Mouse (Mus musculus): Measurements from ENCODE around the gene Slc26a10.

The Slc26a10 gene

DNA sequence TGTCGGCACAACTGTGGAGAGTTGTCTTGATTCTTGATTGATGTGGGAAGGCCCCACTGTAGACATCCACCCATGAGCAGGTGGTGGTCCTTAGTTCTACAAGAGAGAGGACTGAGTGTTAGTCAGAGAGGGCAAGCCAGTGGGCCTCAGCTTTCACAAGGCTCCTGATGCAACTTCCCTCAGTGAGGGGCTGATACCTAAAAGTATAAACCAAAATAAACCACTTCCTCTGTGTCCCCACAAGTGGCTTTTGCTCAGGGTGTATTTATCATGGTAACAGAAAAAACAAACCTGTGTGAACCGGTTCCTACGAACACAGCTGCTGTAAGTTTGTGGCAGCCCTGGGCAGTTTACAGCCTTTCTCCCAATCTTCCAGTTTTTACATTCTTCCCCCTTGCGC lies 43.9 kb downstream of the Slc26a10 start:
- DNase-seq (ENCODE audit: inconsistent age in 2 of 2, low spot score in 1 of 2): no peak

DNA sequence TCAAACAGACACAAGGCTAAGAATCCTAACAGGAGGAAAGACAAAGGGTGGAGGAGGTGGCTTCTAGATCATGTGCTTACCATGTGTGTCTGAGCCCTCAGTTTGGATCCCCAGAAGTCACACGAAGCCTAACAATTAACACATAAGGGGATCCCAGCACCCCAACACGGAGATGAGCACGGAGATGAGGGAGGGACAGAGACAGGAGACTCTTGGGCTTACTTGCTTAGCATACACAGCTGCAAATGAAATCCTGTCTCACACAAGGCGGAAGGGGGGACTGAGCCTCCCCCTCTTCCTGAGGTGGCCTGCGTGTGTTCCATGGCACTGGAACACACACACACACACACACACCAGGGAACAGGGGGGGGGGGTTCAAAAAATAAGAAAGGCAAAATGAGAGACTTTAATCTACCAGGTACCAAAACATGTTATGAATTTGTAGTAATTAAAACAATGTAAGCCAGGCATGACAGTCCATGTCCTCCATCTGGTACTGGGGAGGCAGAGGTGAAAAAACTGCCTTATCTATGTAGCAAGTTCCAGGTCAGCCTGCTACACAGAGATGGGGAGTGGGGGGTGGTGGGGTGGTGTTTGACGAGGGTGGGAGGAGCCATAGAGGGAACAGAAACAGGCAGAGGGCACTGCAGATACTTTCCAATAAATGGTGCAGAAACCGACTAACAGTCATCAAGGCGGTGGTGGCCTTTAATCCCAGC lies 45.2 kb downstream of the Slc26a10 start:
- DNase-seq (ENCODE audit: inconsistent age in 2 of 2, low spot score in 1 of 2): no peak

DNA sequence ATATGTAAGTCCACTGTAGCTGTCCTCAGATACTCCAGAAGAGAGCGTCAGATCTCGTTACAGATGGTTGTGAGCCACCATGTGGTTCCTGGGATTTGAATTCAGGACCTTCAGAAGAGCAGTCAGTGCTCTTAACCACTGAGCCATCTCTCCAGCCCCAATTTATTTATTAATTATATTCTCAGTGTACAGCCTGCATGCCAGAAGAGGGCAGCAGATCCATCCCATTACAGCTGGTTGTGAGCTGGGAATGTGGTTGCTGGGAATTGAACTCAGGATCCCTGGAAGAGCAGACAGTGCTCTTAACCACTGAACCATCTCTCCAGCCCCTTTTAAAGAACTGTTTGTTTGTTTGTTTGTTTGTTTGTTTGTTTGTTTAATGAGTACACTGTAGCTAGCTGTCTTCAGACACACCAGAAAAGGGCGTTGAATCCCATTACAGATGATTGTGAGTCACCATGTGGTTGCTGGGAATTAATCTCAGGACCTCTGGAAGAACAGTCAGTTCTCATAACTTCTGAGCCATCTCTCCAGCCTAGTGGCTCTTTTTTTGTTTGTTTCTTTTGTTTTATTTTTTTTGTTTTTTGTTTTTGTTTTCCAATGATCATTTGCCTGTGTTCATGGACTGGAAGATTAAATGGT lies 45.9 kb downstream of the Slc26a10 start:
- peak in 1 of 2 experiments; percentile 53 for DNase-seq (ENCODE audit: inconsistent age in 2 of 2, low spot score in 1 of 2)

DNA sequence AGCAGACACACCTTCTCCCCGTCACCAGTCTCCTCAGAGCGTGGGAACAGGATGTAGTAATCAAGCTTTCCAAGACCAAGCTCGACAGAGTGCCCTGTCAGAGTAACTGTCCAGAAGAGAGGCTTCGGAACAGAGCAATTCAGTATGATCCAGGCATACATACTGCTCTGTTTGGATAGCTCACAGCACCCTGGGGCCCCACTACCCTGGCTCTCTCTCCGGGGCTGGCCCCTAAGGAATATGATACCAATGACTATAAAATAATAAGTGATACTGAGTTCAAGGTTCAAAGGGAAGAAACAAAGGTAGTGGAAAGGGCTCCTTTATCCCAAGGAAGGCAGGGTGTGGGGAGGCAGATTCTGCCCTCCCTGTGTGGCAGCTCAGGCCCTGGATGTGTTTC lies 48.0 kb downstream of the Slc26a10 start:
- DNase-seq (ENCODE audit: inconsistent age in 2 of 2, low spot score in 1 of 2): no peak

DNA sequence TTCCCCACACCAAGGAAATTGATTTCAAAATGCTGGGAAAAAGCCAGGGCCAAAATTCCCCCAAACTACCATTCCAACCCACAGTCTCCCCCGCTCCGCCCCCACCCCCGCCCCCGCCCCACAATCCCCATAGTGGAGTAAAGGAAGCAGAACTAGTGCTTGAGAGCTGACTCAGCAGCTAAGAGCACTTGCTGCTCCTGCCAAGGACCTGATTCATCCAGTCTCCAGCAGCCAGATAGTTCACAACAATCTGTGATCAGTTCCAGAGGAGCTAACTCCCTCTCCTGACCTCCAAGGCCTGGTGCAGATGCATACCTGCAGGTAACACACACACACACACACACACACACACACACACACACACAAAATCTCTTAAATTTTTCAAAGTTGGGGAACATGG lies 51.0 kb downstream of the Slc26a10 start:
- peak; percentile 45 to 57 for DNase-seq (ENCODE audit: inconsistent age in 2 of 2, low spot score in 1 of 2)

DNA sequence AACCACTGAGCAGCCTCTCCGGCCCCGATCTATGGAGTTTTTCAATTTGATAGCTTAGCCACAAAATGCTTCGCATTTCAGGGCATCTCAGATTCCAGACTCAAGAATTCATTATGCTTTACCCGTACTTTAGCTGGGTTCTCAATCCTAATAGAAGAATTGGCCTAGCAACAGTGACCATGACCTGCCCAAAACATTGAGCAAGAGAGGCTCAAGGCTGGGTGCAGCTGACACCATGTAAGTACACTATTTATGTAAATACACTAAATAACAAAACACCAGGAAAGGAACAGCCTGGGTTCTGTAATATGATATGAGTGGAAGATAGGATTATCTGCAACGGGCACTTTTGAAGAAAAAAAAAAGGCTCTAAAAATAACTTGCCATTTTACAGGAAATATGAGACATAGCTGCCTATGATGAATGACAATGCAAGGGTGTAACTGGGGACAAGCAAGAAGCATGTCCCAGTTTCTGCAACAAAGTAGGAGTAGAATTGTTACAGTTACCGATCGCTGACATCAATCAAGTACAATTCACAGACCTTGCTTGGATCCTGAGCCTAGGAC lies 52.6 kb downstream of the Slc26a10 start:
- peak; percentile 40 to 89 for DNase-seq (ENCODE audit: inconsistent age in 2 of 2, low spot score in 1 of 2)

DNA sequence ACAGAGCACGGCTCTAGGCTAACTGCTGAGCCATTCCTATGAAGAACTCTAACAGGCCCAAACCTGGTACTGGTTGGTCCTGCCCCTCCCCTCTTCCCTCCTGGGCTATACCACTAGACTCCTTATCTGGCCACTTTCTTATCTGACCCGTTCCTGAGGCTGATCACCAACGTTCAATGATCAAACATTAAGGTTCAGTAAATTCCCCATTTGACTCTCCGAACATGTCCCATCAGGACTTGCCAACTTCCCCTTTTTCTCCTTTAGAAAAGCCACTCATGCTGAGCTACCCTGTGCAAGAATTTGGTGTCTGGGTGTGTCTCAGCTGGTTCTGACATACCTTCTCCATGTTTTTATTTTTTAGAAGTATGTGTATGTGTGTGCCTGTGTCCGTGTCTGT lies 53.9 kb downstream of the Slc26a10 start:
- DNase-seq (ENCODE audit: inconsistent age in 2 of 2, low spot score in 1 of 2): no peak

DNA sequence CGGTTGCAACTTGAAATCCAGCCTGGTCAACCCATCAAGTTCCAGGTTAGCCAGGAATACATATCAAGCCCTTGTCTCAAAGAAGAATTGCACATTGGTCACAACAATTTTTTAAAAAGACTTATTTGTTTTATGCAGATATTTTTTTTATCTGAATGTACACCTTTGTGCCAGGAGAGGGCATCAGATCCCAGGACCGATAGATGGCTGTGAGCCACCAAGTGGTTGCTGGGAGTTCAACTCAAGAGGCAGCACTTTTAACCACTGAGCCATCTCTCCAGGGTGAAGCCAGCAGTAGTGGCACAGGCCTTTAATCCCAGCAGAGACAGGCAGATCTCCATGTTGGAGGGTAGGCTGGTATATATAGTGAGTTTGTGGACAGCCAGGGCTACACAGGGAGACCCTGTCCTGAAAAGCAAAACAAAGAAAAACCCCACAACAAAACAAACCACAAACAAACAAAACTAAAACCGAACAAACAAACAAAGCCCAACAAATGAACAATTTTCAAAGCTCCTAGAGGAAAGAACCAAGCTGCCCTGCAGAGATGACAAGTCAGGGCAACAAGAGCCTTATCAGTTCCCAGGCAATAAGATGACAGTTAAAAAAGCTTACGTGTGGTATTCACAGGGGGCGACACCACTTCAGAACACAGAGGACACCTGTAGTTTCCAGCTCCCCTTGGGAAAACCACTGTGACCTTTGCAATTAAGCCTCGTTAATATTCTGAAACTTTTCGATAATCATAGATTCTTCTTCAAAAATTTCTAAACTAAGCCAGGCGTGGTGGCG lies 55.0 kb downstream of the Slc26a10 start:
- DNase-seq (ENCODE audit: inconsistent age in 2 of 2, low spot score in 1 of 2): peak; percentile 52 to 76

DNA sequence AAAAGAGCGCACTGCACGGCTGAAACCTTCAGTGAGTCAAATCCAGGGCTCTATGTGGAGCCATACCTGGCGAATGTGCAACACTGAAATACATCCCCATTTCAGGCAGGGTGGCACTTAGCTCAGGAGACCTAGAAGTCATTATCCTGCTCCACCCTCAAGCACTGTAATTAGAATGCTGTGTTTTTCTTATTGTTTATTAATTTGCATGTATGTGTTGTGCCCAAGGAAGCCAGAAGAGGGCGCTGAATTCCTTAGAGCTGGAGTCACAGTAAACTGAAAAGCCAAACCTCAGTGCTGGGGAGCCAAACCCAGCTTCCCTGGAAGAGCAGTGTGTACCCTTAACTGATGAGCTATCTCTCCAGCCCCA lies 57.0 kb downstream of the Slc26a10 start:
- DNase-seq (ENCODE audit: inconsistent age in 2 of 2, low spot score in 1 of 2): peak; percentile 56 to 86

DNA sequence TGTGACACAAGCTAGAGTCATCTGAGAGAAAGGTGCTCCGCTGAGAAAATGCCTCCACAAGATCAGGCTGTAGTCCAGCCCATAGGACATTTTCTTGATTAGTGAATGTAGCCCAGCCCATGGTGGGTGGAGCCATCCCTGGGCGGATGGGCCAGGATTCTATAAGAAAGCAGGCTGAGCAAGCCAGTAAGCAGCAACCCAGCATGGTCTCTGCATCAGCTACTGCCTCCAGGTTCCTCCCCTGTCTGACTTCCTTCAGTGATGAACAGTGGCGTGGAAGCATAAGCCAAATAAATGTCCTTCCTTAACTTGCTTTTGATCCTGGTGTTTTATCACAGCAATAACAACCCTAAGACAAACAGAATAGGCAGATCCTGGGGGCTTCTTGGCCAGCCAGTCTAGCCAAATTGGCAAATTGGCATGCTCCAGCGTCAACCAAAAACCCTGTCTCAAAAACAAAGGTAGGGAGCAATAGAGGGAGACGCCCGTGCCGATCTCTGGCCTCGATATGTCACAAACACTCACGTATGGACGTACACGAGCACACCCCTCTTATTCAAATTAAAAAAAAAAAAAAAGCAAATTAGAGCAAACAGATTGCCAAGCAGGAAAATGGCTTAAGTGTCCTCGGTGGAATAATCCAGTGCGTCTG lies 57.5 kb downstream of the Slc26a10 start:
- DNase-seq (ENCODE audit: inconsistent age in 2 of 2, low spot score in 1 of 2): peak in 1 of 2 experiments; percentile 40

DNA sequence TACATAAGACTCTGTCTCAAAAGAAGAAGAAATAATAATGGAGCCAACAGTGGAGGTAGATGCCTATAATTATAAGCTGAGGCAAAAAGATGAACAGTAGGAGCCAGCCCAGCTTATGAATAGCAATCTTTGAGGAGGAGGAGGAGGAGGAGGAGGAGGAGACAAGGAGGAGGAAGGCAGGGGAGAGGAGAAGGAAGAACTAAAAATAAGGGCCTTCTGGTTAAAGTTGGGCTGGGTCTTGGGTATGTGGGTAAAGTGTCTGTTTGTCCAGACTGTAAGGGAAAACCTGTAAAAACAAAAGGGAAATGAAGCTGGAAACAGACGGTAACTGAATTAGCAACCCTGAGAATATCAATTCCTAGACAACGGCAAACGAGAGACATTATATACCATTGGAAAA lies 58.4 kb downstream of the Slc26a10 start:
- DNase-seq (ENCODE audit: inconsistent age in 2 of 2, low spot score in 1 of 2): no peak

Data from adrenal gland, adult (tissue).